Mouse (Mus musculus): ENCODE measurements around the gene Dll3. TPM values are rescaled to one million over a fixed set of nuclear protein-coding genes. Genes with fewer than 3 reads are reported as not detected.

Gene Dll3
- polyA plus RNA-seq, 1 experiment from 2014 or later = 2.3 TPM

GRCm38 (mm10) chr7:28290165-28290564 lies 11.9 kb downstream of the Dll3 start:
- Histone ChIP-seq H3K36me3 (ENCODE audit: control insufficient read depth, insufficient read depth, low read length) (no peaks in the 10 kb centered on the region), H3K9ac (ENCODE audit: low read depth, low read length) (peak overlapping the region; percentile 48; the same call in 1 of the 2 replicates), H3K4me3 (ENCODE audit: low read length) (peak overlapping the region; percentile 37), H3K4me1 (ENCODE audit: control insufficient read depth, insufficient read depth, low read length) (peaks cover 13% of the 10 kb centered on the region), H3K9me3 (ENCODE audit: control insufficient read depth, low read length) (no peaks in the 10 kb centered on the region), H3K4me2 (ENCODE audit: low read depth, low read length) (peak overlapping the region; percentile 59), H3K27me3 (replicated peaks; ENCODE audit: control insufficient read depth, insufficient read depth, low read length) (peaks cover 54% of the 10 kb centered on the region), H3K27ac (ENCODE audit: low read length) (no peak overlapping the region)
- 0 out of 2 replicates have a peak, but pooled peaks have one; percentile 13 for ATAC-seq
- WGBS = 1% methylated on average over 18 of the region's 18 CpGs

- ATAC-seq = no peak
- Histone ChIP-seq H3K4me3 (ENCODE audit: low read length) (no peak overlapping the region), H3K9ac (ENCODE audit: low read depth, low read length) (no peak overlapping the region), H3K27me3 (replicated peaks; ENCODE audit: control insufficient read depth, insufficient read depth, low read length) (no peaks in the 10 kb centered on the region), H3K27ac (ENCODE audit: low read length) (no peak overlapping the region), H3K4me1 (ENCODE audit: control insufficient read depth, insufficient read depth, low read length) (peaks cover 4% of the 10 kb centered on the region; the same call in 1 of the 2 replicates), H3K9me3 (ENCODE audit: control insufficient read depth, low read length) (no peaks in the 10 kb centered on the region), H3K4me2 (ENCODE audit: low read depth, low read length) (no peak overlapping the region), H3K36me3 (ENCODE audit: control insufficient read depth, insufficient read depth, low read length) (no peaks in the 10 kb centered on the region)
- 70% methylated on average over 7 of the region's 7 CpGs for WGBS
Observed at GRCm38 (mm10) chr7:28280630-28281029, 21.4 kb downstream of the Dll3 start.

GRCm38 (mm10) chr7:28278279-28278652 lies 23.8 kb downstream of the Dll3 start:
- no peaks in the 10 kb centered on the region for H3K9me3 ChIP-seq (ENCODE audit: control insufficient read depth, low read length)
- no peaks in the 10 kb centered on the region for H3K27me3 ChIP-seq (replicated peaks; ENCODE audit: control insufficient read depth, insufficient read depth, low read length)
- H3K36me3 ChIP-seq (ENCODE audit: control insufficient read depth, insufficient read depth, low read length) = no peaks in the 10 kb centered on the region
- peak overlapping the region; percentile 79 for H3K4me3 ChIP-seq (ENCODE audit: low read length)
- ATAC-seq = no peak
- H3K27ac ChIP-seq (ENCODE audit: low read length) = no peak overlapping the region
- peak overlapping the region; percentile 93 for H3K9ac ChIP-seq (ENCODE audit: low read depth, low read length)
- 82% methylated on average over 7 of the region's 7 CpGs for WGBS
- peaks cover 4% of the 10 kb centered on the region; the same call in 1 of the 2 replicates for H3K4me1 ChIP-seq (ENCODE audit: control insufficient read depth, insufficient read depth, low read length)
- H3K4me2 ChIP-seq (ENCODE audit: low read depth, low read length) = peak overlapping the region; percentile 79

- WGBS = 3% methylated on average over 68 of the region's 68 CpGs
- H3K27ac ChIP-seq (ENCODE audit: low read length) = peak within 1 kb of the TSS; percentile 70
- no peaks in the 10 kb centered on the region for H3K36me3 ChIP-seq (ENCODE audit: control insufficient read depth, insufficient read depth, low read length)
- no peaks in the 10 kb centered on the region for H3K9me3 ChIP-seq (ENCODE audit: control insufficient read depth, low read length)
- peak within 1 kb of the TSS; percentile 79 for H3K4me3 ChIP-seq (ENCODE audit: low read length)
- H3K27me3 ChIP-seq (replicated peaks; ENCODE audit: control insufficient read depth, insufficient read depth, low read length) = no peaks in the 10 kb centered on the region
- peak; percentile 87 for ATAC-seq
- peak within 1 kb of the TSS; percentile 79 for H3K4me2 ChIP-seq (ENCODE audit: low read depth, low read length)
- peak within 1 kb of the TSS; percentile 93 for H3K9ac ChIP-seq (ENCODE audit: low read depth, low read length)
- H3K4me1 ChIP-seq (ENCODE audit: control insufficient read depth, insufficient read depth, low read length) = peaks cover 4% of the 10 kb centered on the region; the same call in 1 of the 2 replicates
Observed at GRCm38 (mm10) chr7:28277615-28278278, 24.3 kb downstream of the Dll3 start, which contains the start of gene Eid2b. Gene Eid2b (plus strand): TSS chr7:28277739.

- no peak overlapping the region; the same call in 1 of the 2 replicates for H3K4me3 ChIP-seq (ENCODE audit: low read length)
- H3K9me3 ChIP-seq (ENCODE audit: control insufficient read depth, low read length) = no peaks in the 10 kb centered on the region
- no peak overlapping the region for H3K9ac ChIP-seq (ENCODE audit: low read depth, low read length)
- ATAC-seq = peak; percentile 15; the same call in 1 of the 2 replicates
- H3K27ac ChIP-seq (ENCODE audit: low read length) = no peak overlapping the region
- 57% methylated on average over 8 of the region's 8 CpGs for WGBS
- no peak overlapping the region for H3K4me2 ChIP-seq (ENCODE audit: low read depth, low read length)
- no peaks in the 10 kb centered on the region for H3K27me3 ChIP-seq (replicated peaks; ENCODE audit: control insufficient read depth, insufficient read depth, low read length)
- H3K36me3 ChIP-seq (ENCODE audit: control insufficient read depth, insufficient read depth, low read length) = no peaks in the 10 kb centered on the region
- H3K4me1 ChIP-seq (ENCODE audit: control insufficient read depth, insufficient read depth, low read length) = peaks cover 4% of the 10 kb centered on the region; the same call in 1 of the 2 replicates
Observed at GRCm38 (mm10) chr7:28277237-28277614, 24.8 kb downstream of the Dll3 start.

- Histone ChIP-seq H3K27ac (ENCODE audit: low read length) (no peak overlapping the region), H3K4me2 (ENCODE audit: low read depth, low read length) (no peak overlapping the region), H3K9me3 (ENCODE audit: control insufficient read depth, low read length) (no peaks in the 10 kb centered on the region), H3K36me3 (ENCODE audit: control insufficient read depth, insufficient read depth, low read length) (0 out of 2 replicates have a peak, but pooled peaks cover 3% of the 10 kb centered on the region), H3K9ac (ENCODE audit: low read depth, low read length) (no peak overlapping the region), H3K4me1 (ENCODE audit: control insufficient read depth, insufficient read depth, low read length) (peaks cover 3% of the 10 kb centered on the region), H3K4me3 (ENCODE audit: low read length) (no peak overlapping the region), H3K27me3 (replicated peaks; ENCODE audit: control insufficient read depth, insufficient read depth, low read length) (no peaks in the 10 kb centered on the region)
- WGBS = 71% methylated on average over 3 of the region's 3 CpGs
- ATAC-seq = no peak
Observed at GRCm38 (mm10) chr7:28271761-28272160, 30.3 kb downstream of the Dll3 start.

GRCm38 (mm10) chr7:28269355-28269754 lies 32.7 kb downstream of the Dll3 start:
- H3K9ac ChIP-seq (ENCODE audit: low read depth, low read length) = no peak overlapping the region
- H3K4me2 ChIP-seq (ENCODE audit: low read depth, low read length) = no peak overlapping the region
- ATAC-seq = no peak
- no peaks in the 10 kb centered on the region for H3K27me3 ChIP-seq (replicated peaks; ENCODE audit: control insufficient read depth, insufficient read depth, low read length)
- no peaks in the 10 kb centered on the region for H3K9me3 ChIP-seq (ENCODE audit: control insufficient read depth, low read length)
- no peak overlapping the region for H3K4me3 ChIP-seq (ENCODE audit: low read length)
- peaks cover 3% of the 10 kb centered on the region for H3K4me1 ChIP-seq (ENCODE audit: control insufficient read depth, insufficient read depth, low read length)
- no peak overlapping the region for H3K27ac ChIP-seq (ENCODE audit: low read length)
- H3K36me3 ChIP-seq (ENCODE audit: control insufficient read depth, insufficient read depth, low read length) = 0 out of 2 replicates have a peak, but pooled peaks cover 3% of the 10 kb centered on the region
- WGBS = 94% methylated on average over 12 of the region's 12 CpGs

- 28% methylated on average over 16 of the region's 16 CpGs for WGBS
- ATAC-seq = no peak; the same call in 1 of the 2 replicates
Observed at GRCm38 (mm10) chr7:28268576-28268975, 33.5 kb downstream of the Dll3 start.

GRCm38 (mm10) chr7:28268042-28268531 lies 34.0 kb downstream of the Dll3 start:
- Histone ChIP-seq H3K4me3 (ENCODE audit: low read length) (peak overlapping the region; percentile 92), H3K9me3 (ENCODE audit: control insufficient read depth, low read length) (no peaks in the 10 kb centered on the region), H3K36me3 (ENCODE audit: control insufficient read depth, insufficient read depth, low read length) (0 out of 2 replicates have a peak, but pooled peaks cover 3% of the 10 kb centered on the region), H3K9ac (ENCODE audit: low read depth, low read length) (peak overlapping the region; percentile 97), H3K27ac (ENCODE audit: low read length) (peak overlapping the region; percentile 82), H3K4me1 (ENCODE audit: control insufficient read depth, insufficient read depth, low read length) (peaks cover 3% of the 10 kb centered on the region), H3K27me3 (replicated peaks; ENCODE audit: control insufficient read depth, insufficient read depth, low read length) (no peaks in the 10 kb centered on the region), H3K4me2 (ENCODE audit: low read depth, low read length) (peak overlapping the region; percentile 91)
- under 1% methylated on average over 58 of the region's 62 CpGs for WGBS
- ATAC-seq = peak; percentile 84

More at GRCm38 (mm10) chr7:28268576-28268975, 33.5 kb downstream of the Dll3 start:
- H3K4me2 ChIP-seq (ENCODE audit: low read depth, low read length) = peak overlapping the region; percentile 91
- H3K4me3 ChIP-seq (ENCODE audit: low read length) = peak overlapping the region; percentile 92
- H3K27me3 ChIP-seq (replicated peaks; ENCODE audit: control insufficient read depth, insufficient read depth, low read length) = no peaks in the 10 kb centered on the region
- no peaks in the 10 kb centered on the region for H3K9me3 ChIP-seq (ENCODE audit: control insufficient read depth, low read length)
- H3K36me3 ChIP-seq (ENCODE audit: control insufficient read depth, insufficient read depth, low read length) = 0 out of 2 replicates have a peak, but pooled peaks cover 3% of the 10 kb centered on the region
- H3K4me1 ChIP-seq (ENCODE audit: control insufficient read depth, insufficient read depth, low read length) = peaks cover 3% of the 10 kb centered on the region
- peak overlapping the region; percentile 82 for H3K27ac ChIP-seq (ENCODE audit: low read length)
- peak overlapping the region; percentile 97 for H3K9ac ChIP-seq (ENCODE audit: low read depth, low read length)
